Mouse (Mus musculus) 416B (cell line): ENCODE measurements at regions not wholly inside any gene's neighbourhood (a gene's known extent, or its start where the extent isn't known, plus 50 kb on each side); places are given as distances from the start of the nearest gene placed in this dataset.
A peak's percentile ranks its signal among the peaks of the same experiment; 100 is the strongest.

ENCODE experiments used
- DNase-seq: peaks from one replicate; pipeline ENCODE4 v3.0.0; 2011; ENCODE audit warnings: low read depth

DNA sequence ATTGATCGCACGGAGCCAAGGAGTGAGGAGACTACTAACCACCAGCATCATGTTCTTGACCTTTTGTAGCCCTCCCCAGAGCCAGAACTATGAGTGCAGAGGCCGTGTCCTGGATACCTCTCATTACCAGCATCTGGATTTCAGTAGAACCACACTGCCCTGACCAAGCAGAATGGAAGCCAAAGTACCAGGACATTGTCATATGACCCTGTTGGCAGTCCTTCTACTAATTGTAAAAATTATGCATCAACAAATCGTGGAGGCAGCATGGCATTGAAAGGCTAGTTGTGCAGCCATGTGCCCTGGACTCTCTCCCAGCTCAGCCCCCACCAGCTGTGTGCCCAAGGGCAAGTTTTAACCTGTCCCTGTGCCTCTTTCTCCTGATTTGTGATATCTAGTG, 135.6 kb upstream of the Dock1 start:
- no peak for DNase-seq

DNA sequence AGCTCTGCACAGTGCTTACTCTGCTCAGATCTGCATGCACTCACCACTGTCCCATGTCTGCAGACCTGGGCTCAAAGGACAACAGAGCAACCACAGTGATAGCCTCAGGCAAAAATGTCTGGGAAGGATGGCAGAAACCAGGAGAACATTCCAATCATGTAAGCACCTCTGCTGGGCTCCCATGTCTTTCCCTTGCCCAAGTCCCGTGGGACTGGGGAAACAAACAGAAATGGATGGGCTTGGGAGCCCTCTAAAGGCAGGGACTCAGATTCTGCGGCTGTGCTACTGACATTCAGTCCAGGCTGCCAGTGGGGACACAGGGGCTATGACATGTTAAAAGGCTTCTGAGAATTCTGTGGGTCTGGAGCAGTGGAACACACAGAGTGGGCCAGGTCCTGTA, 128.8 kb upstream of the Dock1 start:
- no peak for DNase-seq

DNA sequence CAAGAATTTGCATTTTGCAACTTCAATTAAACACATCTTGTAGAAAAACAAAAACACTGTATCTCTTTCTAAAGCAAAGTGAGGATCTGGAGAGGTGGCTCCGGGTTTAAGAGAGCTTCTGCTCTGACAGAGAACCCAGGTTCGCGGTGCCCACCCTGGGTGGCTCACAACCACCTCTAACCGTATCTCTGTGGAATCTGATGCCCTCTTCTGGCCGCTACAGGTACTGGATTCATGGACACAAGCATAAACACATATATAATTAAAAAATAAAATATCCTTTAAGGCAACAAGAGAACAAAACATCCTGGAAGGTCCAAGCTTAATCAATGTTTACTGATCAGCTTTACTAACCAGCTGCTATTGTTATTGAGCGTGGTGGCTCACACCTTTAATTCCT, 124.3 kb upstream of the Dock1 start:
- no peak for DNase-seq

DNA sequence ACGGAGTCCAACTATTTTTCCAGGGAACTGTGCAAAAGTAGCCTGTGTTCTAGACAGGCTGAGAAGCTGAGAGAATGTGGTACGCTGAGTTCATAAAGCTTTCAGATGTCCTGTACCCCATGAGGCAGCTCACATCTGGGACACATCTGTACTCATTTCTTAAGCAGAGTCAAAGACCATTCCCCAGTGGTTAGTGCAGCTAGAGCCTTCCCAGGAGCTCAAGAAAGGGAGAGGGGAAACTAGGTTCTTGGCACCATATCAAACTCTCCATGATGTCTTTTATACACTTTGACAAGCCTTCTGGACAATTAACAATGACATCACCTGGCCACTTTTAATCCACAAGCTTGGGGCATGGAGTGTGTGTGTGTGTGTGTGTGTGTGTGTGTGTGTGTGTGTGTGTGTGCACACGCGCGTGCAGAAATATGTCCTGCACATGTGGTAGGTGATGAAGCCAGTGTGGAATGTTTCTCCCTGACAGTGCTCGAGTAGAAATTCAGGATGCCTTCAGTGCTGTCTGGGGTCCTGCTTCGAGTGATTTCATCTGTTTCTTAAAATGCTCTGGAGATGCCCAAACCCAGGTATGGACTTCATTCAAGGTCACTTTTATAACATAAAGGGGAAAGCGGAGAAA, 121.1 kb upstream of the Dock1 start:
- DNase-seq: no peak

DNA sequence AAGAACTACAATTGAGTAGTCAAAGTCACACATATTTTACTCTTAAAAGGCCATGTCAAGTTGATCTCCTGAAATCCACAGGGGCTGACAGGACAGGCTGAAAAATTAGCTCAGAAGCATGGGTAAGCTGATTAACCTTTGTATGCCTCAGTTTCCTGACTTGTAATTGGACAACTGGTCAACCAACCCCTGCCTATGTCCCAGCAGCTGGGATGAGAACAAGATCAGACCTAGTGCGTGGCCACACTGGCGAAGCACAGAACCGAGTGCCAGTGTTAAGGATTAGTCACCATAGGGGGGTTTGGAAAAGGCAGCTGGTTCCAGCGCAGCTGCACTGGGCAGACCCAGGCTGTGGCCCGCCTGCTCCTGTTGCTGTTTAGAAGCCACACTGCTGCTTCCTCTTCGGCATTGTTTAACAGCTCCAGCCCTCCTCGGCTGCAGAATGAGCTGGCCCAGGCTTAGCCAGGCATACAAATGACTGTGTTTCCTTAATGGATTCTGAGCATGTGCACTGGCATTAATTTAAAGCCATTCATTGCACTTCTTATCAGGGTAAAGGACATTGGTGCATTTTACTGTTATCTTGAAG, 120.1 kb upstream of the Dock1 start:
- DNase-seq: no peak

DNA sequence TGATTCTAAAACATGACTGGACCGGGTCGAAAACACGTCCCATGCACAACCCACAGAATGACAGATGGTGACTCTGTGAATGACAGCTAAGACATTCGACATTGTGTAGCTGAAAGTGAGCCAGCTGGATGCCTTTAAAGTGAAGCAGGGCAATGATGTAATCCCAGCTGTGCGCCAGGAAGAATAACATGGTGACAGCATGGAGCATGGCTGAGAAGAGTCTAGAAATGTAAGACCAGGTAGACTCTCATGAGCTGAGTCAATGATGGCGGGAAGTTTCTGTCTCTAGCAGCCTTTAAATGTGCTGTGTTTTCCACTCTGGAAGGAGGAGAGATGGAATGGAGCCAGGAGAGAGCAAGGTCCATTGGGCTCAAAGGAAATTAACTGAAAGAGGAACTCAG, 118.4 kb upstream of the Dock1 start:
- DNase-seq: no peak

DNA sequence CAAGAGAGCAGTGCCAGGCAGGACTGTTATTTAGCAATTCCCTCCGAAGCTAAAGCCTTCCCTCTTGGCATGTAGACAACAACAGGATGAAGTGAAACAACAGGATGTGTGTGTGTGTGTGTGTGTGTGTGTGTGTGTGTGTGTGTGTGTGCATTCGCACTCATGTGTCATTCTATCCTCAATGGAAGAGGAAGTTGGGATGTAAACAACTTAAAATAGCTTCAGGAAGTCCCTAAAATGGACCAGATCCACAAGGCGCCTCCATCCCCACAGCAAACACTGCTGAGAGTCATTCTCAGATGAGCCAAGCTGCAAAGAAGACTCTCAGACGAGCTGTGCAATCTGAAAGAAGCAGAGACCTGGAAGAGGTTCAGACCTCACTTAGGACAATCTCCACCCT, 114.4 kb upstream of the Dock1 start:
- no peak for DNase-seq

DNA sequence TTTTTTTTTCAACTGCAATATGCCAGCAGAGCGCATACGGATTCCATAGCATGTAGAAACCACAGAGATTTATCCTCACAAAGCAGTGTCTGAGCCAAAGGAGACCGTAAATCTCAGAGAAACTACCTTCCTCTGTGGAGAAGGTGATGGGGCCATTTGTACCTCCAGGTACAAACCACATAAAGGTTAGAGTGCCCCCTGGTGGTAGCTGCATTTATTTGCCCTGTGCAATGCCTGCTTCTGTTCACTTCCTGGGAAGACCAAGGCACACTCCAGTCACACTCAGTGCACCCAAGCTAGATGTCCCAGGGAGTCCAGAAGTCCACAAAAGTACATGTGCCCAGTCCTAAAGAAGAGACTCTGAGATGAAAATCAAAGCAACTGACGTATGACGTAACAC, 104.1 kb upstream of the Dock1 start:
- peak; percentile 6 for DNase-seq

DNA sequence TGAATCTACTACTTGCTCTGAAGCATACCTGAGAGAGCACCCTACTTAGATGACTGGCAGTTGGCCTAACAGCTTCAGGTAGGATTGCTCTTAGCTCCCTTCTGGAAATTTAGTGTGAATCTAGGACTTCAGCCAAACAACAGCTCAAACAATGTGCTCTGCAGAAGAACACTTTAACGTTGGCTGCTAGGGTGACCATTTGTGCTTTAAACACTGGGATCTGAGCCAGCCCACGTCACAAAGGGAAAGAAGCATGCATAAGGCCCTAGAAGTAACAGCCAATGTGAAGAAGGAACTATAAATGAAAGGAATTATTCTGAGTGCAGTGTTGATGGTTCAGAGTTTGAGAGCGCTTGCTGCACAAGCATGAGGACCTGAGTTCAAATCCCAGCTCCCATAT, 101.2 kb upstream of the Dock1 start:
- no peak for DNase-seq

DNA sequence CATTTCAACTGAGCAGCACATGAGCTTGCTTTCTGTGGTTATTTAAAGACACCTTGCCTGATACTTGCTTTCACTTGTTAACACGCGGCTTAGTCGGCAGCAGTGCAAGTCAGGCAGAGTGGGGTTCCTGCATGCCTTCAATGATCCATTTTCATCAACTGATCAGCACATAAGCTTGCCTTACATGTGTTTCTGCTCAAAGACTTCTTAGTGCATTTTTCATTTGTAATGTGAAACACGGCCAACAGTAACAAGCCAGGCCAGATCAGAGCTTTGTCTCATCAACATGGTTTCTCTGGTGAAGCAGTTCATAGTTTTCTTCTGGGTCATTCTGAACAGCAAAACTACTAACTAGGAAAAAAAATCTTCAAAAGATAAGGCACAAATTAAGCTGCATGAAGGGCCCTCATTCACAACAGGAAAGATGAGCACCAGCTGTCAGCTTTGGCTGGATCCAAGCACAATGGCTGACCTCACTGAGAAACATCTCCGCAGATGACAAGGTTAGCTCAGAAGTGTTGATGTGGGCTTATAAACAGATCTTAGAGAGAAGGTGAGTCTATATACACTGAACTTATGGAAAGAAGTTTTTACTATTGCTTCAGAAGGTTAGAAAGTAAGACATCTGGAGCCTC, 100.2 kb upstream of the Dock1 start:
- no peak for DNase-seq

DNA sequence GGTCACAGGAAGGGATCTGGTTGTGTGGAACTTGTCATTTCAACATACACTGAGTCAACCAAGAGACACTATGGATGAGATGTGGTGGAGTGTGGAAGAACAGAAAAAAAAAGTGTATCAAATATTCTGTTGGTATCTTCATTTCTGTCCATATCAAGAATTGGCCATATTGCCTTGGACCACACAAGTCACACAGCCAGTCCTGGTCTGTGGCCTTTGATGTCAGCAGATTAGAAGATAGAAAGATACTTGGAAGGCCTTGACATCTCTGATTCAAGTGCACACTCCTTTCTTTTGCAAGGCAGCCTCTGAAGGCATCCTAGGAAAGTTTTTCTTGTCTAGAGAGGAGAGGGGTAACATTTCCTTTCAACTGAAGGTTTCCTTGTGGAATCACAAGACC, 88.7 kb upstream of the Dock1 start:
- no peak for DNase-seq

DNA sequence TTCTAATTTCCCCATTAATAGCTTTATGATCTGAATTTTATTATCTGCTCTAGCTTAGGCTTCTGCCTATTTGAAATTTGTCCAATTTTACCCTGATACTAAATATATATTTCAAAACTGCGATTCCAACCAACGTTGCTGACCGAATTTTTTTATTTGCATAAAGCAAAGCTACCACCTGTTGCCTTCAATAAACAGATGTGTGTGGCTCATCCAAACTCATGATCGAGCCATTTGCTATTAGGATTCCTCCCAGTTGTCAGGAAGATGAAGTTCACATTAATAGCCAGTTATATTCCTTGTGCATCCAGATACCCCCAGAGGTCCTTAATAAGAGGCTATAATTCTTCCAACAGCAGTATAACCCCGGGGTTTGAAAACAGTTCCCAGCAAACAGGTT, 85.0 kb upstream of the Dock1 start:
- DNase-seq: no peak

DNA sequence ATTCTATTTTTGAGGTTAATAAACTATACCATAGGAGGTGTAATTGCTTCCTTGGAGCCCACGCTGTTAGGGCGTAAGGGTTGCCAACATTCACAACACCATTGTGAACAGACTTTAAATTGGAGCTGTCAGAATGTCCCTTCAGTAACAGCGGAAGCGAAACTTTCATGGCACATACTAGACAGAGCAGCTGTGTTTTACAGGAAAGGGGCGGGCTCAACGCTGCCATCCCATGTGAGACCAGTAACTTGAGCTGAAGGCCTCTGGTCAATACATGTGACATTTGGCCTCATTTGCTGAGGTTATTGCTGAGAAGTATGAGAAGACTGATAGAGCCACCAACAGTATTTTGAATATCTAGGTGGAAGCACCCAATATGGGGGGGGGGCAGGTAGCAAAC, 83.5 kb upstream of the Dock1 start:
- DNase-seq: no peak

DNA sequence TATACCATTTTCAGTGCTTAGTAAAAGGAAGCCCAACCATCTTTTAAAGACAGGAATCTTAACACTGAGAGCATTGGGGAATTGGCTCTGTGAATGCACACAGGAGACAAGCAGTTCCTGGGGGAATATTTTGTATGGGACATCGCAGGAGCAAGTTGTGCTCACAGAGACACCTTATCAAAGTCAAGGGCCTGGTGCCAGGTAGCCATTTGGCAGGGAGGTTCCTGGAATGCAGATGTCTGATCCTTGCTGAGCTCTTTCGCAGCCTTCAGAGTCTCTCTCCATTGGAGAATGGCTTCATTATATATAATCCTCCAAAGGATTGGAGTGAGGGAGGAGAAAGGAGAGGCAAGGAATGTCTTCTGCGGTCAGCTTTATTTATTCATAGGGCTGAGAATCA, 62.6 kb upstream of the Dock1 start:
- DNase-seq: no peak

DNA sequence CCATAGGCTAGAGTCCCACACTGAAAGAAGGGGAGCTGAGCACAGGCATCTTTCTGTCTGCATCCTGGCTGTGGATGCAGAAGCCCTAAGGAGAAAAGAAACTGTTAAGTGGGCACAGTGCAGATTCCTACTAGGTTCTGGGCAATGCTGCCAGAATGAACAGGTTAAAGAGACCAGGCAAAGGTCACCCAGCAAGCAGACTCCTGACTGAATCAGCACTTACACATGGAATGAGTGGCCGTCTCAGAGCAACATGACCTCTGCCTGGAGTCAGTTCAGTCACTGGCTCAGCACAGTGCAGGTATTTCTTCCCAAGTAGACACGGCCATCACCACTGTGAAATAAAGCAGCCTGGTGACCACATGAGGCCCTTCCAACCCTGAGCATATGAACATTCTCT, 60.3 kb upstream of the Dock1 start:
- no peak for DNase-seq

DNA sequence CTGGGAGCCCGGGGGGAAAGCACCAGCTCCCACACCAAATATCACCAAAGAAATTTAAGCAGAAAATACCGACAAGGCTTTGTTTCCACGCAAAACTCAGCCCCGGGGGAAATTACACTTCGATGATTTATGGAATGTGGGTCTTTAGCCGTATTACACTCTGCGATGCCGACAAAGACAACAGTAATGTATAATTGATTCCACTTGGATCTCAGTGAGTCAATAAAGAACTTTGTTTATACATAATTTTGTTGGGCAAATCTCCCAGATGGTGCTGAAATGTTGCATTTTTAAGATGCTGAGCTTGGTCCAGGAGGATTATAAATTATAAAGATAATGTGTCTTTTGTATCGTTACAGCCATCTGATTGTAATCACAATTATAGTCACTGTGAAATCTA, 59.1 kb upstream of the Dock1 start:
- DNase-seq: no peak

DNA sequence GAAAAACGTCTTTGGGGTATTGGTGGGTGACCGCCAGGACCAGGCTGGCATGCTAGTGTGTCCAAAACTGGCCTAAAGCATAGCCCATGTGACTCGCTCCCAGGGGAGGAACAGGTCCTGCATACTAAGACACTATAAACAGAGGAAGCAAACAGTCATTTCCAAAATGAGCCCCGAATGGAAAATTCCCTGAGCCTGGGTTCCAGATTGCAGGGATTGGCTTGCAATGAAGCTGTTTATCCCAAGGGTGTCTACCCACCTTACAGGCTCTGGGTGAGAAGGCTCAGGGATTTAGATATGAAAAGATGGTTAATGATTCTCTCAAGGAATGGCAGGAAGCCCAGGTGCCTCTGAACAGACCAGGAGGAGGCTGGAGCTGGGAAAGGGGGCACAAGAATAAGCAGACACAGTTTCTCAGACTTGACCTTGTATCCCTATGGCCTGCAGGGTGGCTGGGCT, 58.2 kb upstream of the Dock1 start:
- DNase-seq: no peak

DNA sequence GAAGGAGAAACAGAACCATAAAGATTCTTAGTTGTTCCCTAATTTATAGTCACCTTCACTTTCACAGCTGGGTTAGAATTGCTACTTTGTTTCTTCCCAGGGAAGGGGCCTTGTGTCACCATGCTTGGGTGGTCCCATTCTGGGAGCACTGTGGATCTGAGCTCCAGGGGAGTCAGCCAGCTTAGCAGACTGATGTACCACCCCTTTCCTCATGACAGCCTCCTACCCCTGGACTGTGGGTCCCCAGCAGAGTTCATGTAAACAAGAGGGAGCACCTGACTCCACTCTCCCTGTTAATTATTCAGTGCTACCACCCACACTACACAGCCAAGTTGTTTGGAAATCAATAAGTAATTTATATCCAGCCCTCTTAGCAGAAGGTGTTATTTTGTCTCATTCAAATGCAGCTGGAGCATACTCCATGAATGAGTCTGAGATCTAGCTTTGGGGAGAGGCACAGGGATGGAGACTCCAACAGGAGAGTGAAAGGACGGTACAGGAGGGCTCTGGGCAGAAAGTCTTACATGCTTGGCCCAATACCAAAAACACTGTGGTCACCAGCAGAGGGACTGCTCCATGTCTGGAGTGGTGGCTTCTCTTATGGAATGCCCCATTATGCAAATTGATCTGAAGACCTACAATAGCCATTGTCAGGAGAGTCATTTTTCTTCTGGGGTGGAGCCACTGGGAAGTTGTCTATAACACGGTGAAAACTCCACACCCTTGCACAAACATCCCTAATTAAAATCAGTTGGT, 51.1 kb upstream of the Dock1 start:
- DNase-seq: no peak

DNA sequence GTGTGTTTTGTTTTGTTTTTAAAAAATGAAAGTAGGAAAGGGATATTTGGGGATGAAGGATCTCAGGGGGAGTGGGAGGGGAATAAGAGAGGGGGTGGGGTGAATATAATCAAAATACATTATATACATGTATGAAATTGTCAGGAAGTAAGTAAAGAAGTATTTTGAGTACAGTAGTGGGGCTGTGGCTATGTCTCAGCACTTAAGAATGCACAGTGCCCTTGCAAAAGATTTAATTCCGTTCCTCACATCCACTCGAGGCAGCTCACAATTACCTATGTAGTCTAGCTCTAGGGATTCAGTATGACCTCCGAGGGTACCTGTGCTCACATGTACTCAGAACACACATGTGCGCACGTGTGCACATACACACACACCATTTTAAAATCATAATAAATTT, 50.4 kb upstream of the Dock1 start:
- no peak for DNase-seq
